Mouse (Mus musculus) lung, postnatal 10 days (tissue): ENCODE measurements at regions not wholly inside any gene's neighbourhood (a gene's known extent, or its start where the extent isn't known, plus 50 kb on each side); places are given as distances from the start of the nearest gene placed in this dataset.

Experiments
- DNase-seq: peaks from one replicate; pipeline ENCODE4 v3.0.0; 2021

GRCm38 (mm10) chr7:78123386-78123785 is 614.4 kb downstream of the Ntrk3 start:
- DNase-seq, result no peak

DNA sequence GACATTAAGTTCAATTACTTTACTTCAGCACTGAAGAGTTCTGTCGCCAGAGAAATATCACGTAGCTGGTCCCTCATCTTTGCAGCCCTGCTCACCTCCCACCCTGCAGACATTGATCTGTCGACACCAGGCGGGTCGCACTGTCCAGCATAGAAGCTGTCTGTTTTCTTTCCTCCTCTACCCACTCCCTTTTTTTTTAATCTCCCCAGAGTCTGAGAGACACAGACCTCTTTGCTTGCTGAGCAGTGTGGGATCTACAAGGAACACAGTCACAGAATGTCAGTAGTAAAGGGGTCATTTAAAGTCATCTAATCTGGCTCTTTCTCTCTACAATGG is 616.7 kb downstream of the Ntrk3 start:
- no peak for DNase-seq

GRCm38 (mm10) chr7:78120462-78121150 is 617.2 kb downstream of the Ntrk3 start:
- DNase-seq, result no peak

GRCm38 (mm10) chr7:78119809-78120208 is 618.0 kb downstream of the Ntrk3 start:
- DNase-seq, result no peak

GRCm38 (mm10) chr7:78111291-78111690 is 626.5 kb downstream of the Ntrk3 start:
- no peak for DNase-seq

- DNase-seq, result peak; percentile 30
These were observed 634.1 kb downstream of the Ntrk3 start for GRCm38 (mm10) chr7:78103536-78104279.

DNA sequence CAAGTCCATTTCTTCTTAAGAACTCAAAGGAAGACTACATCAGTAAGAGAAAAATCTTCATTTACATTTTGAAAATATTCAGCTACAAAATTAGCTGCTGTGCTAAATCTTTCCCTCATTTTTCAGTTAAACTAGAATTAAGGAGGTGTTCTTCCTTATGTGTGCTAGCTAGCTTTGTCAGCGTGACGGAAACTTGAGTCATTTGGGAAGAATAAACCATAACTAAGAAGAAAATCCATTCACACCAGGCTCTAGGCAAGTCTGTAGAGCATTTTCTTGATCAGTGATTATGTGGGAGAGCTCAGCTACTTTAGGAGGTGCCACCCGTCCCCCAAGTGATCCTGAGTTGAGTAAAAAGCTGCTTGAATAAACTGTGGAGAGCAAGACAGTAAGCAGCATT is 635.4 kb downstream of the Ntrk3 start:
- no peak for DNase-seq

GRCm38 (mm10) chr7:78086566-78087008 is 651.2 kb downstream of the Ntrk3 start:
- DNase-seq, result peak; percentile 21

DNA sequence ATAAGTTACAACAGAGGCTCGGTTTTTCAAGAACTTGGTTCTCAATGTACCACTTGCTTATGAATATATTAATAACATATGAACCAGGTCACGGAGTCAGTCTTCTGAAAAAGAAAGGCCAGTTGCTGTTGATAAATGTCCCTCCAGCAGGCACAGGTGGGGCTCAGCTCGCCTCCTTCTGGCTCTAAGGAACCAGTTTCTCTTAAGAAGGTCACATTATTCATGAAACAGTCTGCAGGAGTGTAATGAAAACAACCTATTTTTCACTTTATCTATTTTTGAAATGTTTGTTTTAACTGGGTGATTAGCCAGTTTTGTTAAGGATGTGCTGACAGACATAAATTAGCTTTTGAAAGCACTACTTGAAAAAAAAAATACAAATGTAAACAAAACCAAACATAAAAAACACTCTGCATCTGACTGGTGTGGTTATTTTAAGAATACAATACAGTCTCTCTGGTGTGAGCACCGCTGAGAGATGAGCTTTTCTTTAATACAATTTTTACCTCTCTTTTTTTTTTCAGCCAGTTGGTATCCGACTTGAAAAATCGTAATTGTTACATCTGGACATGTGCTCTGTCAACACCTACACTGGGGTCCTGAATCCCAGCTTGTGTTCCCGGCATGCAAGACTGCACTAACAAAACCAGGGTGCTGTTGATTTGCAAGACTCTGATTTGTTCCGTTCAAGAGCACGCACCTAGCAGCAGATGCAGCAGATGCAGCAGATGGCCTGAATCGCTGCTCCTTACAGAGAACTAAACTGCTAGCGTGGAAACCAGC is 651.8 kb downstream of the Ntrk3 start:
- DNase-seq, result peak; percentile 4

- DNase-seq, result no peak
These were observed 658.1 kb downstream of the Ntrk3 start for GRCm38 (mm10) chr7:78079708-78080107.

DNA sequence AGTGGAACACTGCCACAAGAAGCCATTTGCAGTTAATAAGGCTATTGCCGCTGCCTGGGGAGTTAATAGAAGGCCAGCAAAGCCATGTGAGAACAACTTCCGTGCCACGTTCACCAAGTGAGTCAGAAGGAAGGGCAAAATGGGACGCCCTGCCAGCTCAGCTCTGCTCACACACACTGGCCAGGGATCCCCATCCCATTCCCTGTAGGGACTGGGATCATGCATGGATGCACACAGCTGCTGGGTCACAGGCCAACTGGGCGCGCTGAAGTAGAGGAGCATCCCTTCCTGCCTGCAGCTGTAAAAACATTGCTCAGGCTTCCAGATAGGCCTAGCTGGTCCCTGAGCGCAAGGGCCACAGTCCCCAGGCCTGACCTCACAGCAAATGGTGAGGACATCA is 666.7 kb downstream of the Ntrk3 start:
- peak; percentile 19 for DNase-seq

GRCm38 (mm10) chr7:78061631-78062030 is 676.2 kb downstream of the Ntrk3 start:
- no peak for DNase-seq

DNA sequence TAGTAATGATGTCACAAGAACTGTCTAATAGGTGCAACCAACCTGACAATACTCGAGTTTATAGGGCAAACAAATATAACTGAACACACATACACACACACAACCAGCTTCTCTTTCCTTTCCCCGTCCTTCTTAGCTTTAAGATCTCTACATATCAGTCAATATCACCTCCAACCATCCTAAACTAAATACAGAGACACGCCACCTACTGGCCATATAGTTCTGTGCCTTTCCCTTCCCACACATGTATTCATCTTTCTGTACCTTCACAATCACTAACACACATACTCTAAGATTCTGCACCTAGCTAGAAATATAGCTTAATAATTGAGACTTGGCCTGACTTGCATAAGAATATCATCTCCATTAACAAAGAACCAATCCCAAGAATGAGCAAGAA is 688.2 kb downstream of the Ntrk3 start:
- DNase-seq, result no peak

- DNase-seq, result peak; percentile 13
These were observed 692.4 kb downstream of the Ntrk3 start for GRCm38 (mm10) chr7:78045456-78045855.

GRCm38 (mm10) chr7:78031032-78031431 is 706.8 kb downstream of the Ntrk3 start:
- DNase-seq, result peak; percentile 2

DNA sequence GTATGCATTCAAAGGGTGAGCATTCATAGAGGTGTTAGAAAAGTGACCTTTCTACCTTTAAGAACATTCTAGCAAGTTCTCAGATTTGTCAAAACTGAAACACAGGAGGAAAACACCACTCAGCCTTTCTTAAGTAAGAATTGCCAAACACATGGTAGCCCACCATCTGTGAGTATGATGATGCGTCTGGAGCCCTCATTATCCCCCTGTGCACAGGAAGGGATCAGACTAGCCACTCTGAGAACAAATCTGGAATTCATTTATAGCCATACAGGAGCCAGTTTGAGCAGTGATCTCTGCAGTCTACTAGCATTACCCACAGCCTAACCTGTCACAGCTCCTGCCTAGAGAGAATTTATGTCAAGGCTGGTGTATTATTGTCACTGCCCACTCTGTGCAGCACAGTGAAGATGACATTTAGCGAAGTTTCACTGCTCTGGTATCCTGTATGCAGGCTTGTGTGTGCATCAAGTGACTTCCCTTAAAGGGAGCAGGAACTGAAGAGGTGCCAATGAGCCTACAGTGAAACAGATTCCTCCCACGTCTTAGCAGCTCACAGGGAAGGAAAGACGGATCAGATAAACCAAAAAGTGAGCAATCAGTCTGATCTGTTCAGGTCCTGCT is 710.7 kb downstream of the Ntrk3 start:
- no peak for DNase-seq

- no peak for DNase-seq
These were observed 714.2 kb downstream of the Ntrk3 start for GRCm38 (mm10) chr7:78023591-78023990.

GRCm38 (mm10) chr7:78023075-78023474 is 714.7 kb downstream of the Ntrk3 start:
- DNase-seq, result no peak

GRCm38 (mm10) chr7:78013631-78014030 is 724.2 kb downstream of the Ntrk3 start:
- DNase-seq, result no peak

GRCm38 (mm10) chr7:78003086-78003485 is 734.7 kb downstream of the Ntrk3 start:
- no peak for DNase-seq

DNA sequence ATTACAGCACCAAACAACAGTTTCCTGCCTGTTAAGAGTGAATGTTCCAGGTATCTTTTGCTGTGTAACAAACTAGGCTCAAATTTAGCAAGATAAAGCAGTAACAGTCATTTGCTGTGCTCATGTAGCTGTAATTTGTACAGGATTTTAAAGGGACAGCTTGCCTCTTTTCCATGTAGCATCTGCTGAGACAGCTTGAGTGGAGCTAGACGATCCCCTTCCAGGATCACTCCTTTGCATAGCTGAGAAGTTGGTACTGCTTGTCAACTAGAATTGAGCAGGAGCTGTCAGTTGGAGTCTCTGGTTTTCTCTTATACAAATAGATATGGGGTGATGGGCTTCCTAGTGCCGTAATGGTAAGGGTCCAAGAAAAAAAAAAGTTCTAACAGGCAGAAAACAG is 744.0 kb downstream of the Ntrk3 start:
- DNase-seq, result no peak

- DNase-seq, result no peak
These were observed 747.7 kb downstream of the Ntrk3 start for GRCm38 (mm10) chr7:77990150-77990549.

DNA sequence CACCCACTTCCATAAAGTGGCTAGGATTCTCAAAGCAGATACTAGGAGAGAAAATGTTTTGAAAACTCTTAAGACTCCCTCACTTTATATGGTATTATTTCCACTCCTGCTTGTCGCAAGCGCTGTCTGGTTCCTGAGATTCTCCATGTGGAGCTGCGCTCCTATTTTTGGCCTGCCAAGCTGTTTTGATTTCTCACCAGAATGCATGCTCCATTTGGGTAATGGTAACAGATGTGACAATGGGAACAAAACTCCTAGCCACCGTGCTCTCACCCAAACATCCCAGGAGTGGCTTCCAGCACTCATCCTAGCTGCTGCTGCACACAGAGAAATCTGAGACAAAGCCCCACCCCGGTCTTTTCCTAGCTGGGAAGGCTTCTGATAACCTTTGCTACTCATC is 749.6 kb downstream of the Ntrk3 start:
- DNase-seq, result no peak
